ENCODE assay signal across 8 mouse cellular contexts in the genomic region with DNA sequence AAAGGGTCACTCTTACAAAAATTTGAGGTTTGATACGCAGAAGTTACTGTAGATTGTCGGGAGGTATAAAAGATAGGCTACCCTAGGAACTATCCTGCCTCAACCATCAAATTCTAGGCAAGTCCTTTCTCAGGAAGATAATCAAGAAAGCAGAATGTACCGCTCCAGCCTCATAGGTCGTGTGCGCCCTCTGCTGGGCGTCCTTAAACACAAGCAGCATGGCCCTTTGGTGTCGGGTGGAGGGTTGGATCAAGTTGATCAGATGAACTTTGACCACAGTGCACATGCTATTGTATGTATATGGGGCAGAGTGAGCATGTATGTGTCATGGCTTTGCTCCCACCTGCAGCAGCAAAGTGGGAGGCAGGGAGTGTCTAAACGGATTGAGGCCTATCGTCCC. TPM values are rescaled to one million over a fixed set of nuclear protein-coding genes. Genes with fewer than 3 reads are reported as not detected.
DNase-seq lines count a peak whose midpoint lies in the region; ATAC-seq lines count a peak whose summit lies in the region.

No protein-coding gene starts in this region.

- WGBS in midbrain, embryonic 11.5 days, result 17% methylated on average over 9 of the region's 9 CpGs
- 17% methylated on average over 9 of the region's 9 CpGs for WGBS in midbrain, embryonic 16.5 days
- 18% methylated on average over 9 of the region's 9 CpGs for WGBS in hindbrain, embryonic 15.5 days

- no peak overlapping the region for H3K27ac ChIP-seq in midbrain, embryonic 11.5 days (ENCODE audit: low read depth, low read length)
- H3K27ac ChIP-seq in midbrain, embryonic 16.5 days (ENCODE audit: low read length), result no peak overlapping the region
- no peak overlapping the region for H3K27ac ChIP-seq in hindbrain, embryonic 15.5 days (replicated peaks)

- no peaks in the 10 kb centered on the region for H3K36me3 ChIP-seq in midbrain, embryonic 11.5 days (ENCODE audit: control insufficient read depth, insufficient read depth, low read length)
- H3K36me3 ChIP-seq in midbrain, embryonic 16.5 days (ENCODE audit: control insufficient read depth, insufficient read depth, low read length), result no peaks in the 10 kb centered on the region
- no peaks in the 10 kb centered on the region for H3K36me3 ChIP-seq in hindbrain, embryonic 15.5 days

- H3K27me3 ChIP-seq in midbrain, embryonic 11.5 days (ENCODE audit: control insufficient read depth, insufficient read depth, low read length), result no peaks in the 10 kb centered on the region
- no peaks in the 10 kb centered on the region for H3K27me3 ChIP-seq in midbrain, embryonic 16.5 days (ENCODE audit: control insufficient read depth, insufficient read depth, low read depth, low read length)
- H3K27me3 ChIP-seq in hindbrain, embryonic 15.5 days, result no peaks in the 10 kb centered on the region

- no peaks in the 10 kb centered on the region for H3K9me3 ChIP-seq in midbrain, embryonic 11.5 days (ENCODE audit: control insufficient read depth, low read length)
- no peaks in the 10 kb centered on the region for H3K9me3 ChIP-seq in midbrain, embryonic 16.5 days (replicated peaks; ENCODE audit: control insufficient read depth, low read length, poor library complexity, severe bottlenecking)
- H3K9me3 ChIP-seq in hindbrain, embryonic 15.5 days, result no peaks in the 10 kb centered on the region

- no peak overlapping the region for H3K4me2 ChIP-seq in midbrain, embryonic 11.5 days
- H3K4me2 ChIP-seq in midbrain, embryonic 16.5 days (ENCODE audit: low read length), result no peak overlapping the region
- H3K4me2 ChIP-seq in hindbrain, embryonic 15.5 days, result no peak overlapping the region

- peak; percentile 57; the same call in 1 of the 2 replicates for ATAC-seq in midbrain, embryonic 11.5 days (ENCODE audit: low FRiP score)
- ATAC-seq in midbrain, embryonic 16.5 days, result no peak
- 0 out of 2 replicates have a peak, but pooled peaks have one; percentile 45 for ATAC-seq in hindbrain, embryonic 15.5 days (ENCODE audit: low FRiP score, low read depth)

- peak; percentile 96 for DNase-seq in midbrain, embryonic 11.5 days (ENCODE audit: low spot score, missing footprints)
- DNase-seq in adrenal gland, postnatal 10 days, result peak; percentile 78
- peak; percentile 59 for DNase-seq in embryo, embryonic 11.5 days (ENCODE audit: low read depth, low spot score)
- DNase-seq in left cerebral cortex, adult 8-10 months (ENCODE audit: low spot score in 2 of 2), result peak; percentile 24 to 46
- DNase-seq in naive thymus-derived CD4-positive, alpha-beta T cell, adult 2 months (ENCODE audit: low read depth), result peak; percentile 43
- peak; percentile 65 for DNase-seq in urinary bladder, postnatal 25 days (ENCODE audit: low spot score)

- H3K4me3 ChIP-seq in midbrain, embryonic 11.5 days (ENCODE audit: low read depth, low read length), result no peak overlapping the region
- H3K4me3 ChIP-seq in midbrain, embryonic 16.5 days (ENCODE audit: low read depth, low read length), result no peak overlapping the region
- H3K4me3 ChIP-seq in hindbrain, embryonic 15.5 days, result no peak overlapping the region

- no peak overlapping the region for H3K9ac ChIP-seq in midbrain, embryonic 11.5 days (ENCODE audit: low read length)
- H3K9ac ChIP-seq in midbrain, embryonic 16.5 days (ENCODE audit: low read depth, low read length), result no peak overlapping the region
- no peak overlapping the region for H3K9ac ChIP-seq in hindbrain, embryonic 15.5 days

- no peaks in the 10 kb centered on the region for H3K4me1 ChIP-seq in midbrain, embryonic 11.5 days (ENCODE audit: control insufficient read depth, insufficient read depth, low read length)
- no peaks in the 10 kb centered on the region for H3K4me1 ChIP-seq in midbrain, embryonic 16.5 days (ENCODE audit: control insufficient read depth, insufficient read depth, low read length)
- H3K4me1 ChIP-seq in hindbrain, embryonic 15.5 days (replicated peaks), result no peaks in the 10 kb centered on the region

RNA-seq across cellular contexts. Expression of a gene that starts 7.9 kb away (rescaled TPM):
- polyA plus RNA-seq in midbrain, embryonic 11.5 days (2014; fragmentation: Nextera tagmentation; extraction: Ambion mirVana), result 10.5 and 12.5 TPM in 2 replicates
- 23.2 and 24.0 TPM in 2 replicates for polyA plus RNA-seq in midbrain, embryonic 16.5 days (2015; fragmentation: Nextera tagmentation; extraction: Ambion mirVana)
- total RNA-seq in adrenal gland, postnatal 10 days (2021), result 1 to 10 TPM; 6.4 to 6.7 TPM
- polyA plus RNA-seq in hindbrain, embryonic 15.5 days (2015; fragmentation: Nextera tagmentation; extraction: Ambion mirVana), result 19.3 and 20.4 TPM in 2 replicates
- total RNA-seq in left cerebral cortex, adult 8-10 months (2022), result 10 to 100 TPM; 35.2 to 38.4 (median 36.3) TPM

RNA-seq across cellular contexts. Expression of a gene that starts 29.4 kb away (rescaled TPM):
- not detected in 2 replicates for polyA plus RNA-seq in midbrain, embryonic 11.5 days (2014; fragmentation: Nextera tagmentation; extraction: Ambion mirVana)
- not detected in 2 replicates for polyA plus RNA-seq in midbrain, embryonic 16.5 days (2015; fragmentation: Nextera tagmentation; extraction: Ambion mirVana)
- total RNA-seq in adrenal gland, postnatal 10 days (2021), result not detected
- polyA plus RNA-seq in hindbrain, embryonic 15.5 days (2015; fragmentation: Nextera tagmentation; extraction: Ambion mirVana), result not detected in 2 replicates
- total RNA-seq in left cerebral cortex, adult 8-10 months (2022), result not detected

RNA-seq across cellular contexts. Expression of a gene that starts 31.0 kb away (rescaled TPM):
- polyA plus RNA-seq in midbrain, embryonic 11.5 days (2014; fragmentation: Nextera tagmentation; extraction: Ambion mirVana), result not detected in 2 replicates
- not detected in 2 replicates for polyA plus RNA-seq in midbrain, embryonic 16.5 days (2015; fragmentation: Nextera tagmentation; extraction: Ambion mirVana)
- total RNA-seq in adrenal gland, postnatal 10 days (2021), result not detected
- not detected in 2 replicates for polyA plus RNA-seq in hindbrain, embryonic 15.5 days (2015; fragmentation: Nextera tagmentation; extraction: Ambion mirVana)
- total RNA-seq in left cerebral cortex, adult 8-10 months (2022), result not detected

RNA-seq across cellular contexts. Expression of a gene that starts 32.1 kb away (rescaled TPM):
- not detected in 2 replicates for polyA plus RNA-seq in midbrain, embryonic 11.5 days (2014; fragmentation: Nextera tagmentation; extraction: Ambion mirVana)
- polyA plus RNA-seq in midbrain, embryonic 16.5 days (2015; fragmentation: Nextera tagmentation; extraction: Ambion mirVana), result not detected in 2 replicates
- total RNA-seq in adrenal gland, postnatal 10 days (2021), result 1 to 10 TPM; 2.6 to 3.6 TPM
- not detected in 2 replicates for polyA plus RNA-seq in hindbrain, embryonic 15.5 days (2015; fragmentation: Nextera tagmentation; extraction: Ambion mirVana)
- total RNA-seq in left cerebral cortex, adult 8-10 months (2022), result under 1 TPM in 1 of 4 experiments, not detected in 3; 0.25 TPM

Comparison
In these comparisons a context has a peak if more than half of its experiments do, and no peak if none do; other contexts are left out.
1. DNase-seq: peak in every context shown above with its lines; median percentile 96 in midbrain, embryonic 11.5 days; 78 in adrenal gland, postnatal 10 days; 65 in urinary bladder, postnatal 25 days; 59 in embryo, embryonic 11.5 days; 43 in naive thymus-derived CD4-positive, alpha-beta T cell, adult 2 months; 35 in left cerebral cortex, adult 8-10 months.